Mouse (Mus musculus) ES-E14 (cell line): ENCODE measurements around the gene Asphd1. TPM values are rescaled to one million over a fixed set of nuclear protein-coding genes. Genes with fewer than 3 reads are reported as not detected.
"Not testable (repeated sequence)": the region's sequence is repeated elsewhere in the genome, so short reads cannot be mapped to it uniquely, and the experiment has no call there.

ENCODE experiments used
- DNase-seq: peaks from one replicate; pipeline ENCODE4 v3.0.0-alpha.2; 2013; ENCODE audit warnings: low read depth, low spot score
- H3K27ac ChIP-seq: 2 replicates; pipeline ENCODE4 v1.5.1; 2012; ENCODE audit warnings: low read depth, mild to moderate bottlenecking, low read length, moderate library complexity, mixed read lengths; ENCODE audit not compliant: poor library complexity, insufficient read depth, severe bottlenecking
- H3K36me3 ChIP-seq: 2 replicates; pipeline ENCODE4 v1.6.1; 2012; ENCODE audit warnings: mild to moderate bottlenecking, low read length, moderate library complexity, mixed read lengths; ENCODE audit not compliant: control insufficient read depth, poor library complexity, insufficient read depth, severe bottlenecking
- H3K4me1 ChIP-seq, 2 experiments: fragments of 150-350 bp in 1 of 2; sonication (generic) in 1 of 2; 2 replicates each; pipeline ENCODE4 v1.6.1; 2012; ENCODE audit warnings: low read length in 2 of 2, mild to moderate bottlenecking in 1 of 2, mixed read lengths in 1 of 2; ENCODE audit not compliant: control insufficient read depth in 2 of 2, insufficient read depth in 2 of 2, poor library complexity in 1 of 2
- H3K4me3 ChIP-seq, 2 experiments: fragments of 150-350 bp in 1 of 2; sonication (generic) in 1 of 2; 2 replicates each; pipeline ENCODE4 v1.5.1; 2012; ENCODE audit warnings: low read length in 2 of 2, low read depth in 1 of 2, mild to moderate bottlenecking in 1 of 2, mixed read lengths in 1 of 2; ENCODE audit not compliant: insufficient read depth in 1 of 2, poor library complexity in 1 of 2, severe bottlenecking in 1 of 2
- H3K9ac ChIP-seq: 2 replicates; pipeline ENCODE4 v1.6.1; 2012; ENCODE audit warnings: low read depth, mild to moderate bottlenecking, low read length, mixed read lengths; ENCODE audit not compliant: poor library complexity, insufficient read depth, severe bottlenecking
- H3K9me3 ChIP-seq: fragments of 150-350 bp; sonication (generic); 2 replicates; pipeline ENCODE4 v1.6.1; 2012; ENCODE audit warnings: low read depth, mild to moderate bottlenecking, low read length; ENCODE audit not compliant: control insufficient read depth, insufficient read depth
- CHD2 ChIP-seq: IDR thresholded peaks from 2 replicates; pipeline ENCODE4 v1.6.1; 2014; ENCODE audit warnings: mild to moderate bottlenecking, low read depth, low read length, inconsistent platforms
- HCFC1 ChIP-seq: IDR thresholded peaks from 2 replicates; pipeline ENCODE4 v1.6.1; 2012; ENCODE audit warnings: low read length, inconsistent platforms, borderline replicate concordance; ENCODE audit not compliant: insufficient read depth
- MAFK ChIP-seq: IDR thresholded peaks from 2 replicates; pipeline ENCODE4 v1.6.1; 2014; ENCODE audit warnings: mild to moderate bottlenecking, low read depth, low read length, inconsistent platforms; ENCODE audit not compliant: insufficient read depth
- ZC3H11A ChIP-seq: IDR thresholded peaks from 2 replicates; pipeline ENCODE4 v1.6.1; 2012; ENCODE audit warnings: low read depth, mild to moderate bottlenecking, inconsistent platforms, low read length, borderline replicate concordance
- ZNF384 ChIP-seq: IDR thresholded peaks from 2 replicates; pipeline ENCODE4 v1.6.1; 2012; ENCODE audit warnings: low read depth, low read length, inconsistent platforms
- in situ Hi-C, 2 experiments: fragments of 600-800 bp; cut with MboI; formaldehyde crosslinking; loops; one replicate each; pipeline ENCODE4 v1.15.1; 2025; ENCODE audit warnings: low sequenced_read_pairs in 2 of 2, inconsistent platforms in 1 of 2; ENCODE audit not compliant: unreplicated experiment in 2 of 2
- total RNA-seq: library from RNA; depleted of rRNA; stranded (reverse); fragments of 300-350 nt; gene quantifications from 2 replicates; pipeline ENCODE4 v1.2.3, GENCODE M21; 2012

Asphd1 gene
- total RNA-seq, 1 experiment, result 1.0 TPM

- TF ChIP-seq MAFK (no peak), ZNF384 (no peak), CHD2 (no peak), ZC3H11A (no peak), HCFC1 (no peak)
- no peak within 1 kb of the TSS for H3K9ac ChIP-seq
- no peaks in the 10 kb centered on the region for H3K9me3 ChIP-seq
- H3K27ac ChIP-seq, result no peak within 1 kb of the TSS
- H3K36me3 ChIP-seq, result no peaks in the 10 kb centered on the region
- in situ Hi-C loops, result no loop called here
- no peak within 1 kb of the TSS for H3K4me3 ChIP-seq
- DNase-seq, result no peak
- H3K4me1 ChIP-seq, result no peaks in the 10 kb centered on the region
Observed at GRCm38 (mm10) chr7:126922624-126923060, 26.7 kb downstream of the Asphd1 start, which contains the start of gene Tmem219. Gene Tmem219, minus strand, starts transcription at chr7:126922917.

GRCm38 (mm10) chr7:126921563-126921962 lies 27.8 kb downstream of the Asphd1 start:
- in situ Hi-C loops, result no loop called here

GRCm38 (mm10) chr7:126919973-126920372 lies 29.4 kb downstream of the Asphd1 start:
- Histone ChIP-seq H3K9ac (no peak overlapping the region), H3K4me3 (no peak overlapping the region), H3K36me3 (no peaks in the 10 kb centered on the region), H3K9me3 (no peaks in the 10 kb centered on the region), H3K27ac (no peak overlapping the region), H3K4me1 (no peaks in the 10 kb centered on the region)
- no peak for DNase-seq
- TF ChIP-seq CHD2, result no peak
- TF ChIP-seq MAFK, result peak; percentile 85
- no peak for TF ChIP-seq ZC3H11A
- in situ Hi-C loops, result no loop called here

More at GRCm38 (mm10) chr7:126921563-126921962, 27.8 kb downstream of the Asphd1 start:
- no peak overlapping the region for H3K27ac ChIP-seq
- H3K36me3 ChIP-seq, result no peaks in the 10 kb centered on the region
- H3K4me3 ChIP-seq, result no peak overlapping the region
- H3K9me3 ChIP-seq, result no peaks in the 10 kb centered on the region
- DNase-seq, result no peak
- no peak overlapping the region for H3K9ac ChIP-seq
- TF ChIP-seq CHD2, result no peak
- TF ChIP-seq ZC3H11A, result no peak
- TF ChIP-seq MAFK, result no peak
- no peak for TF ChIP-seq ZNF384
- no peak for TF ChIP-seq HCFC1
- no peaks in the 10 kb centered on the region for H3K4me1 ChIP-seq

GRCm38 (mm10) chr7:126918356-126918755 lies 31.0 kb downstream of the Asphd1 start:
- DNase-seq, H3K4me1 ChIP-seq, H3K27ac ChIP-seq, H3K9me3 ChIP-seq, H3K36me3 ChIP-seq, H3K4me3 ChIP-seq, in situ Hi-C loops, H3K9ac ChIP-seq: not testable (repeated sequence)

GRCm38 (mm10) chr7:126914844-126915243 lies 34.5 kb downstream of the Asphd1 start:
- H3K9me3 ChIP-seq, result no peaks in the 10 kb centered on the region
- H3K36me3 ChIP-seq, result no peaks in the 10 kb centered on the region
- no peaks in the 10 kb centered on the region for H3K4me1 ChIP-seq
- TF ChIP-seq CHD2, result no peak
- TF ChIP-seq MAFK, result no peak
- no peak for TF ChIP-seq ZNF384
- no peak for TF ChIP-seq HCFC1
- no peak for TF ChIP-seq ZC3H11A
- no peak overlapping the region for H3K4me3 ChIP-seq
- in situ Hi-C loops, result no loop called here
- no peak overlapping the region for H3K9ac ChIP-seq
- no peak for DNase-seq
- no peak overlapping the region for H3K27ac ChIP-seq
